Mouse (Mus musculus) ES-Bruce4 (cell line): ENCODE measurements at regions not wholly inside any gene's neighbourhood (a gene's known extent, or its start where the extent isn't known, plus 50 kb on each side); places are given as distances from the start of the nearest gene placed in this dataset.

ENCODE experiments used
- CTCF ChIP-seq: IDR thresholded peaks from one replicate; pipeline ENCODE4 v1.8.1; 2011; ENCODE audit warnings: low read depth, low read length
- POLR2A ChIP-seq: IDR thresholded peaks from one replicate; pipeline ENCODE4 v1.8.1; 2011; ENCODE audit warnings: low read length; ENCODE audit not compliant: insufficient read depth

- TF ChIP-seq CTCF (no peak), POLR2A (no peak)
Observed at GRCm38 (mm10) chr4:8957771-8958170, 718.9 kb upstream of the Car8 start.
